Mouse (Mus musculus) hindbrain, embryonic 12.5 days (tissue): ENCODE data around the gene Slc5a12. TPM values are rescaled to one million over a fixed set of nuclear protein-coding genes. Genes with fewer than 3 reads are reported as not detected.

Source experiments
- polyA plus RNA-seq: library from polyadenylated mRNA; unstranded; fragments of >200 nt; fragmentation: Nextera tagmentation; extraction: Ambion mirVana; gene quantifications from 2 replicates; pipeline ENCODE4 v1.2.1, GENCODE M21; 2016

Gene Slc5a12
- polyA plus RNA-seq, 1 experiment from 2014 or later, result not detected

Other genes starting within 250 kb of the Slc5a12 start
- 29.5 and 54.2 TPM in 2 replicates for gene Fibin, start 234.1 kb upstream of the Slc5a12 start, polyA plus RNA-seq
- 0.32 TPM in 1 of 2 replicates, not detected in the other for gene Muc15, start 124.0 kb downstream of the Slc5a12 start, polyA plus RNA-seq